Mouse (Mus musculus) embryonic facial prominence, embryonic 15.5 days (tissue): Measurements from ENCODE around the gene Ptprd. TPM values are rescaled to one million over a fixed set of nuclear protein-coding genes. Genes with fewer than 3 reads are reported as not detected.

ENCODE experiments used
- ATAC-seq: fragments of 200-750 bp; cut with Nextera tagmentation; 2 replicates; pipeline ENCODE4 v1.8.0; 2017; ENCODE audit warnings: low read depth, moderate TSS enrichment; ENCODE audit not compliant: insufficient number of reproducible peaks, low FRiP score, low TSS enrichment
- H3K27ac ChIP-seq: fragments of 300-500 bp; sonication (generic); replicated peaks from 2 replicates; pipeline ENCODE4 v1.5.1; 2015; ENCODE audit warnings: mild to moderate bottlenecking, inconsistent platforms
- H3K27me3 ChIP-seq: fragments of 300-500 bp; sonication (generic); 2 replicates; pipeline ENCODE4 v1.6.1; 2015; ENCODE audit warnings: inconsistent platforms
- H3K36me3 ChIP-seq: fragments of 300-500 bp; sonication (generic); 2 replicates; pipeline ENCODE4 v1.6.1; 2015; ENCODE audit warnings: mild to moderate bottlenecking, inconsistent platforms
- H3K4me1 ChIP-seq: fragments of 300-500 bp; sonication (generic); 2 replicates; pipeline ENCODE4 v1.6.1; 2015; ENCODE audit warnings: inconsistent platforms
- H3K4me2 ChIP-seq: fragments of 300-500 bp; sonication (generic); replicated peaks from 2 replicates; pipeline ENCODE4 v1.6.1; 2015; ENCODE audit warnings: mild to moderate bottlenecking, inconsistent platforms
- H3K4me3 ChIP-seq: fragments of 300-500 bp; sonication (generic); replicated peaks from 2 replicates; pipeline ENCODE4 v1.5.1; 2015; ENCODE audit warnings: mild to moderate bottlenecking, inconsistent platforms
- H3K9ac ChIP-seq: fragments of 300-500 bp; sonication (generic); 2 replicates; pipeline ENCODE4 v1.6.1; 2015; ENCODE audit warnings: inconsistent platforms
- H3K9me3 ChIP-seq: fragments of 300-500 bp; sonication (generic); replicated peaks from 2 replicates; pipeline ENCODE4 v1.6.1; 2016; ENCODE audit warnings: inconsistent platforms
- WGBS: fragments of 180-500 bp; shearing (Covaris S2); methylation state at CpG from one replicate; pipeline ENCODE4 v1.1.7; 2015; 5-methylcytosine and 5-hydroxymethylcytosine counted together
- polyA plus RNA-seq: library from polyadenylated mRNA; unstranded; fragments of >200 nt; fragmentation: Nextera tagmentation; extraction: Ambion mirVana; gene quantifications from 2 replicates; pipeline ENCODE4 v1.2.1, GENCODE M21; 2015

The Ptprd gene
- polyA plus RNA-seq, 1 experiment from 2014 or later, result 33.9 TPM

DNA sequence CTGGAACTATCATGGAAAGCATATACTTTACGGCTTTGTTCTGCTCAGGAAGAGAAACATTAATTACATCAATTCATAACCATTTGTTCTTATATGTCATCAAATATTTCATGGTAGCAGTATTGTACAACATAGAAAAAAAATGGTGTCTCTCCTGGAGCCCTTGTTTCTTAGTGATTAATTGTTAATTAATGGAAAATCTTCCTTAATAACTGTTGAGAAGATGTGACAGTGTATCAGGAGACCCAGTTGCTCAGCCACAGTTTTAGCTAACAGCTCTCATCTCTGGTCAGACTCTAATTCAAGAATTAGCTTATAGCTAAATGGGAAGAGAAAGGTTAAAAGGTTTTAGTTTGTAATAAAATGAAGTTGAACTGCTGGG is 69.0 kb downstream of the Ptprd start:
- Histone ChIP-seq H3K9me3 (no peaks in the 10 kb centered on the region), H3K27ac (no peak overlapping the region), H3K9ac (no peak overlapping the region), H3K4me2 (no peak overlapping the region), H3K36me3 (no peaks in the 10 kb centered on the region), H3K4me1 (no peaks in the 10 kb centered on the region), H3K4me3 (no peak overlapping the region), H3K27me3 (no peaks in the 10 kb centered on the region)
- 60% methylated on average over 1 of the region's 1 CpGs for WGBS
- ATAC-seq, result no peak

DNA sequence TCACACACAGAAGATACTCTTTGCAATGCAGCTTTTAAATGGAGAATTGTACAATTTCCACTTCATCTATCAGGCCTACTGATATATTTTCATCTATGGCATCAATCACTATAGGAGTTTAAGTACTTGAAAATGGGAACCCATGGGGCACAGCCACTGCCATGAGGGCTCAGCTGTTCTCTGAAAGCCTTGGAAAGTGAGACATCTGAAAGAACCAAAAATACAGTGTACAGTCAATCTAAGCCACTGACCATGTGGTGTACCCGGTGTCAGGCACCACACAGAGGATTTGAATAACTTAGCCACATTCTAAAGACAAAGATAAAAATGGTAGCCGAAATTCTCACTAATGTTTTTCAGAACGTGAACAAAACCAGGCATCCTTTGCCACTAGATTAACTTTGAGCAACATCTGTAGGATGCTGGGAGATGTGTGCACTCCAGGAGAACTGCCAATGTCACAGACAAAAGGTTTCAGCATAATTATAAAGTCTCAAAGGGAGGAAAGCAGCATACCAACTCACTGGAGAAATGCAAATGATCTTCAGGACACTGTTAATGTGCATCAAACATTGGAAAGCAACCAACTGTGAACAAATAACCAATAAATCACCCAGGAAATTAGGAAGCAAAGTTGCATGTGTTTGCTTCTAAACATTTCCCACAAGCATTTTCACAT is 69.5 kb downstream of the Ptprd start:
- no peaks in the 10 kb centered on the region for H3K9me3 ChIP-seq
- ATAC-seq, result no peak
- H3K4me2 ChIP-seq, result no peak overlapping the region
- H3K36me3 ChIP-seq, result no peaks in the 10 kb centered on the region
- H3K27ac ChIP-seq, result no peak overlapping the region
- no peaks in the 10 kb centered on the region for H3K4me1 ChIP-seq
- H3K27me3 ChIP-seq, result no peaks in the 10 kb centered on the region
- H3K4me3 ChIP-seq, result no peak overlapping the region
- H3K9ac ChIP-seq, result no peak overlapping the region
- WGBS, result 62% methylated on average over 3 of the region's 3 CpGs

DNA sequence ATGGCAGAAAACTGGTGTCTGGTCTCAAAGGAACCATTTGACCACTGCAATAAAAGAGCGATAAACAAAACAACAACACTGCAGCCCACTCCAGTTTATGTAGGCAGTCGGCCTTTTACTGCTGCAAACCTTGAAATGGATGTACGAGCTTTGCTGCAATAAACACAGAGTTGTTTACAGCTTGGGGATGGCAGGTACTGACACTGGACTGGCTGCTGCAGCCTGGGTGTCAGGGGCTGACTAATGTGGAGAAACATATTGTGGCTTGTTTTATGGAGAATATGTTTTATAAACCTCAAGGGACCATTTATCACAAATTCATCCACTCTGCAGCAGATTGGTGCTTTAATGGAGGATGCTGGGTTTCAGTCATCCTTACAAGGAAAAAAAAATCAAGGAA is 100.9 kb downstream of the Ptprd start:
- Histone ChIP-seq H3K4me2 (no peak overlapping the region), H3K36me3 (no peaks in the 10 kb centered on the region), H3K9ac (no peak overlapping the region), H3K27me3 (no peaks in the 10 kb centered on the region), H3K4me1 (no peaks in the 10 kb centered on the region), H3K9me3 (no peaks in the 10 kb centered on the region), H3K27ac (no peak overlapping the region), H3K4me3 (no peak overlapping the region)
- no peak for ATAC-seq
- 81% methylated on average over 3 of the region's 3 CpGs for WGBS

DNA sequence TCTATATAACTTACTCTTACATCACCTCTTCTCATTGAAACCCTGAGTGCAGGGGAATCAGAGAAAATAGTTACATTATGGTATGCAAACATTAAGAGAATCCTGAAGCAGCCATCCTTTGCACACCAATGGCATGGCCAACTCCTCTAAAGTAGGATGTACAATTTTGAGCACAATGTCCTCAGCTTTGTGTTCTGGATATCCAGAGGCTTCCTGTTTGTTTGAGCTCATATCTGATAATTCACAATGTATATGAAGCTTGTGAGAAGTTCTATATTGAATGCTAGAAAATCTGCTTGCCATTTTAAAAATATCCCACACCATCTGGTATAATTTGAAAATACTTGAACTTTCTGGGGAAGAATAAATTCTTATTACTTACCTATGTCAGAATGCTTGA is 114.2 kb downstream of the Ptprd start:
- H3K36me3 ChIP-seq, result no peaks in the 10 kb centered on the region

DNA sequence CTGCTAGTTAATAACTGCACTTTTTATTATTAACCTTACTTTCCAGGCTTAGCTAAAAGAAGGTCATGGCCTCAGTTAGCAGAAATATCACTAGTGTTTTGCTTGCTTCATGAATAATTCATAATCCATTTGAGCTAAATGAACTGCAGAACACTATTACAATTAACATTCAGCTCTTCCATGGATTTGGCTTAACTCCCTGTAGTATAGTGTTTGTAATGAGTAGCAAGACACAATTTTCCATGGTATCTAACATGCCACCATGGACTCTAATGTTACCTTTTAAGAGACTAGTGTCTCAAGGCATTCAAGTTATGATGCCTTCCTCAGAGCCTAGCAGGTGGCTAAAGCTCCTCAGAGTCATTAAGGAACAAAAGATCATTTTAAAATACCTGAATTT is 129.0 kb downstream of the Ptprd start:
- H3K27me3 ChIP-seq, result no peaks in the 10 kb centered on the region
- no peaks in the 10 kb centered on the region for H3K4me1 ChIP-seq

More for the DNA sequence above, 114.2 kb downstream of the Ptprd start:
- H3K4me2 ChIP-seq, result no peak overlapping the region
- no peak for ATAC-seq
- H3K27me3 ChIP-seq, result no peaks in the 10 kb centered on the region
- no peaks in the 10 kb centered on the region for H3K9me3 ChIP-seq
- H3K9ac ChIP-seq, result no peak overlapping the region
- no peaks in the 10 kb centered on the region for H3K4me1 ChIP-seq
- H3K4me3 ChIP-seq, result no peak overlapping the region
- H3K27ac ChIP-seq, result no peak overlapping the region

DNA sequence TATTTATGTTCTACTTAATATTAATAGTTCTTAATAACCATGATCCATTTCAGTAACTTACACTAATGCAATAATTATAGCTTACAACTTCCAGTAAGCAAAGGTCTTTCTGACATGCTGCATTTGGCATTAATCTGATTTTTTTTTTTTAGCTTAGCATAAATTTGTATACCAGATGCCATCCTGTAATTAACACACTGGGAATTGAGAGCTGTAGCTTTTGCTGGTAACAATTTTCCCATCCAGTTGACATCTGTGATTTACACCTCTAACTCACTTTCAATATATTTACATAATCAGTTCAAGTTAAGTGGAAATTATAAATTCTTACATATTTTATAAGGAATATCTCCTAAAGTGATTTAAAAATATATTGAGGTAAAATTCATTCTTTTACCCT is 134.3 kb downstream of the Ptprd start:
- Histone ChIP-seq H3K27ac (no peak overlapping the region), H3K27me3 (no peaks in the 10 kb centered on the region), H3K4me3 (no peak overlapping the region), H3K36me3 (no peaks in the 10 kb centered on the region), H3K4me2 (no peak overlapping the region), H3K9ac (no peak overlapping the region), H3K9me3 (no peaks in the 10 kb centered on the region), H3K4me1 (no peaks in the 10 kb centered on the region)
- no peak for ATAC-seq

More for the DNA sequence above, 129.0 kb downstream of the Ptprd start:
- no peak overlapping the region for H3K27ac ChIP-seq
- no peaks in the 10 kb centered on the region for H3K9me3 ChIP-seq
- H3K4me2 ChIP-seq, result no peak overlapping the region
- H3K36me3 ChIP-seq, result no peaks in the 10 kb centered on the region
- H3K9ac ChIP-seq, result no peak overlapping the region
- H3K4me3 ChIP-seq, result no peak overlapping the region
- ATAC-seq, result no peak

DNA sequence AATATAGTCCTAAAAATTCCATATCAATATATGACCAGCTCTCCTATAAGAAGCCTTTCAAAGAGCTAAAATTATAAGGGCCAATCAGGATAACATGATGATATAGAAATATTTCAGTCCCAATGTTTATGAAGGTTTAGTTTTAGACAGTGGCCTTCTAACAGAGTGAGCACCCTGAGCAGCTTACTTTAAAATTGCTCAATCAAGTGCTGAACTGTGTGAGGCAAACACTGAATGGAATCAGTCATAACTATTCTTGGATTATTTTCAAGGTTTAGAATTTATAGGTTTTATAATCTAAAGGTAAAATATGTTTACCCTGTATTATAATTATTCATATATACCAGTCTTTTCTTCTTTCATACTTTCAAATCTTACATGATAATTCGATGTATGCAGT is 134.7 kb downstream of the Ptprd start:
- 72% methylated on average over 1 of the region's 1 CpGs for WGBS
- Histone ChIP-seq H3K36me3 (no peaks in the 10 kb centered on the region), H3K4me3 (no peak overlapping the region), H3K4me1 (no peaks in the 10 kb centered on the region), H3K27ac (no peak overlapping the region), H3K9me3 (no peaks in the 10 kb centered on the region), H3K9ac (no peak overlapping the region), H3K4me2 (no peak overlapping the region), H3K27me3 (no peaks in the 10 kb centered on the region)
- no peak for ATAC-seq

DNA sequence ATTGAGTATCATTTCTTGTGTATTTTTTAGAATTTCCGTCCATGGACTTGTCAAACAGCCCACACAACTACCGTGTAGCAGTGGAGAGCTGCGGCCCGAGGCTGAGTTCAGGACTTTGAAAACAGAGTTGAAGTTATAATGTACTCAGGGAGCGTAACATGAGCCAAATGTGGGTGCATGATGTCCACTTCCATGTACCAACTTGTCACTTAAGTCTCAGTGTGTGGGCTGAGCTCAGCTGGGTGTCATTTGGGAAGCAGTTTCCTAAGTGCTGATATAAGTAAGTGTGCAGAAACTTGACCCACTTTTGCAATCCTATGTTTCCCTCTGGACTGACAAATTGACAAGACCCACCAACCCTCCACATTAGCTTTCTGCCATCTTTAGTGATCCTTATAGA is 173.4 kb downstream of the Ptprd start:
- 41% methylated on average over 5 of the region's 5 CpGs for WGBS
- H3K27ac ChIP-seq, result no peak overlapping the region
- no peak for ATAC-seq
- no peaks in the 10 kb centered on the region for H3K4me1 ChIP-seq
- no peaks in the 10 kb centered on the region for H3K36me3 ChIP-seq
- no peak overlapping the region for H3K9ac ChIP-seq
- H3K27me3 ChIP-seq, result no peaks in the 10 kb centered on the region
- no peak overlapping the region for H3K4me2 ChIP-seq
- H3K9me3 ChIP-seq, result no peaks in the 10 kb centered on the region
- no peak overlapping the region for H3K4me3 ChIP-seq

DNA sequence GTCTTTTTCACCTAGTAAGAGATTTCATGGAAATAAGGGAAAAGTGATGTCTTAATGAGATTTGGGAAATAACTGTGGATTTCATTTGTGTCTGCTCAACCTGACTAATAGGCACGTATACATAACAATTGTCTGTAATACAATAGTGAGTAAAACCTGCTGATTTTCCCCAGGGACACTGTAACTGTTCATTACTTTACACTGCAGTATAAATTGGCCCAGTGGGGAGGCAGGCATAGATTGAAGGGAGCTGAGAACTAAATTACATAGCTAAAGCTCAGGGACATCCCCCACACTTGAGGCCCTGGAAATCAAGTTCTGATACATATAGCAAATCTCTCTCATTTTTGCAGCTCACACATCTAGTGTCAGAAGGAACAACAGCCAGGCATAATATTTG is 209.7 kb downstream of the Ptprd start:
- Histone ChIP-seq H3K36me3 (no peaks in the 10 kb centered on the region), H3K9ac (no peak overlapping the region), H3K4me1 (no peaks in the 10 kb centered on the region), H3K4me3 (no peak overlapping the region), H3K27me3 (no peaks in the 10 kb centered on the region), H3K27ac (no peak overlapping the region), H3K9me3 (no peaks in the 10 kb centered on the region), H3K4me2 (no peak overlapping the region)
- WGBS, result 50% methylated on average over 1 of the region's 1 CpGs
- no peak for ATAC-seq

DNA sequence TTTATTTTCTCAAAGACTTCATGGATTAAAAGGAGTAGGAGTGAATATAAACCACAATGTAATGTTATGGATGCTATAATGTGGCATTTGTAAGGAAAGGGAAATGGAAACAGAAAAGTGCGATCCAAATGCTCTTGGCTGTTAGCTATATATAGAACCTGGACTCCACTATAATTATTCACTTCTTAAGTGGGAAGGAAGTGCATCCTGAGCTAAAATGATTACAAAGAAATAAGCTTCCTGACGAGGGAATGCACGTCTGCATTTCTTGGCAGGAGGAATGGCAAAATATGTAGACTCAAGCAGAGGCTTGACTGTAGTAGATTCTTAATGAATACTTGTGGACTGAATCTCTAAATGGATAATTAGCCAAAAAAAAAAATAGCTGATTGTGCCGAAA is 219.1 kb downstream of the Ptprd start:
- Histone ChIP-seq H3K4me2 (no peak overlapping the region), H3K27me3 (no peaks in the 10 kb centered on the region), H3K27ac (no peak overlapping the region), H3K9ac (no peak overlapping the region), H3K36me3 (no peaks in the 10 kb centered on the region), H3K4me3 (no peak overlapping the region), H3K9me3 (no peaks in the 10 kb centered on the region), H3K4me1 (no peaks in the 10 kb centered on the region)
- no peak for ATAC-seq
- WGBS, result 45% methylated on average over 4 of the region's 4 CpGs

DNA sequence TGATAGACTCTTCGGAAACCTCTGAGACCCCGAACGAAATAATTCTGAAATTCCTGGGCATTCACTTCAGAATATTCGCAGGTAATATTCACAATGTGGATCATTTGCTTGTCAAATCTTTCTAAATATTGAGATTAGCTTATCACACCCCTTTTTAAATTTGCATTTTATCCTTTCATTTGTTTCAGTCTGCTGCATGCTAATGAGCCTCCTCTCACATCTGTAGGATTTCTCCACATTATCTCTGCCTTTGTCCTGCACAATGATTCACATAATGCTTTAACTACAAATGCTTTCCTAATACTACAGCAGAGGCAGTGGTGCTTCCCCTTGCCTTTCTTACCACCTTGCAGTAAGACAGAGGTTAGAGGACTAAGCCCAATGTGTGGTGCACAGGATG is 229.7 kb downstream of the Ptprd start:
- no peak for ATAC-seq
- Histone ChIP-seq H3K9me3 (no peaks in the 10 kb centered on the region), H3K27ac (no peak overlapping the region), H3K4me1 (no peaks in the 10 kb centered on the region), H3K27me3 (no peaks in the 10 kb centered on the region), H3K4me3 (no peak overlapping the region), H3K36me3 (no peaks in the 10 kb centered on the region), H3K9ac (no peak overlapping the region), H3K4me2 (no peak overlapping the region)
- WGBS, result 90% methylated on average over 4 of the region's 4 CpGs

DNA sequence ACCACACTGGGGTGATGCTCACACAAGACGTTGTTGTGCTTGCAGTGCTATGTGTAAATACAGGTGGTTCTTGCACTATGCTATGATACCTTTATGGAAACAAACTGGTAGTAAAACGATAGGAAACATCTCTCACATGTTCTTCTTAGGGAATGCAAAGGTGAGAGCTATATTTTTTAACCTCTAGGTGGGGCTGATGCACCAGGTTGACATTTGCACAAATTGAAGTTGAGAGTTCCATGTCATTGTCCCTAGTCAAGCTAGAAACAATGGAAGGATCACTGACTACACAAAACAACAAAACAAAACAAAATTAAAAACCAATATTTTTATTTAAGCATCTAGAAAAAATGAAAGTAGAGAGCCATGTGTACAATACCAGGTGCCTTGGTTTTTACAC is 250.1 kb downstream of the Ptprd start:
- no peaks in the 10 kb centered on the region for H3K27me3 ChIP-seq
- no peak overlapping the region for H3K9ac ChIP-seq
- H3K4me3 ChIP-seq, result no peak overlapping the region
- H3K4me1 ChIP-seq, result no peaks in the 10 kb centered on the region
- no peak for ATAC-seq
- 13% methylated on average over 2 of the region's 2 CpGs for WGBS
- no peak overlapping the region for H3K27ac ChIP-seq
- no peak overlapping the region for H3K4me2 ChIP-seq
- H3K36me3 ChIP-seq, result no peaks in the 10 kb centered on the region
- no peaks in the 10 kb centered on the region for H3K9me3 ChIP-seq
